14 mouse cellular contexts compared by ENCODE assay signal in the genomic region with DNA sequence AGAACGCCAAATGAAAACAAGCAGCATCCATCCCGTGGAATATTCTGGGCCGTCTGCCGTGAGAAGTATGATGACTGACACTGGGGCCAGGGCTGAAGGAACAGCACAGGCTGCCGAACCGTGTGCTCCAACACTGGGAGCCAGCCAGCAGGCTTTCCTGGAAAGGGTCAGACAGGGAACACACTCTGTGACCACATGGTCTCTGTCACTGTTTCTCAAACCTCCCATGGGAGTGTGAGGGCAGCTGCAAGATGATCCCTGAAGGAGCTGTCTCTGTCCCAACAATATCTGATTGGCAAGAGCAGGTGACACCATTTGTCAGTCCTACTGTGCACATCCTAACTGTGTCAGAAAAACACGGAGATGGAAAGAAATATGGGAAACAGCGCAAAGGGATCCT. TPM values are rescaled to one million over a fixed set of nuclear protein-coding genes. Genes with fewer than 3 reads are reported as not detected.
DNase-seq lines count a peak whose midpoint lies in the region; ATAC-seq lines count a peak whose summit lies in the region.
"Had no signal": no experiment of that assay in that cellular context is flagged by ENCODE, and none has a peak within 500 bp of the region (broad histone marks: within the 10 kb centered on the region; RNA-seq: fewer than 3 reads in every experiment).

No protein-coding gene starts in this region.

- 74% methylated on average over 8 of the region's 8 CpGs for WGBS in heart, embryonic 12.5 days
- WGBS in hindbrain, embryonic 10.5 days, result 84% methylated on average over 8 of the region's 8 CpGs

- H3K4me3 ChIP-seq in heart, embryonic 12.5 days, result no peak overlapping the region
- H3K4me3 ChIP-seq in hindbrain, embryonic 10.5 days, result no peak overlapping the region
- H3K4me3 ChIP-seq: embryonic facial prominence, embryonic 12.5 days; midbrain, embryonic 10.5 days; neural tube, embryonic 13.5 days had no signal

- H3K9ac ChIP-seq in heart, embryonic 12.5 days, result no peak overlapping the region
- H3K9ac ChIP-seq: embryonic facial prominence, embryonic 12.5 days; liver, embryonic 14.5 days; neural tube, embryonic 13.5 days had no signal

- H3K4me1 ChIP-seq in heart, embryonic 12.5 days (replicated peaks), result 0 out of 2 replicates have a peak, but pooled peaks cover 4% of the 10 kb centered on the region
- peaks cover 14% of the 10 kb centered on the region for H3K4me1 ChIP-seq in hindbrain, embryonic 10.5 days (replicated peaks)
- H3K4me1 ChIP-seq: embryonic facial prominence, embryonic 12.5 days had no signal

- intact Hi-C loops in heart, postnatal 10 days (cut with DNase I), result no loop called here

- no peak overlapping the region for H3K27ac ChIP-seq in heart, embryonic 12.5 days (ENCODE audit: poor library complexity, severe bottlenecking)
- H3K27ac ChIP-seq in hindbrain, embryonic 10.5 days, result no peak overlapping the region
- H3K27ac ChIP-seq: embryonic facial prominence, embryonic 12.5 days; liver, embryonic 14.5 days; midbrain, embryonic 10.5 days; neural tube, embryonic 13.5 days; stomach, postnatal 0 days had no signal

- H3K27me3 ChIP-seq in heart, embryonic 12.5 days (replicated peaks), result peaks cover 34% of the 10 kb centered on the region
- no peaks in the 10 kb centered on the region for H3K27me3 ChIP-seq in hindbrain, embryonic 10.5 days (ENCODE audit: insufficient read depth, poor library complexity, severe bottlenecking)
- H3K27me3 ChIP-seq: embryonic facial prominence, embryonic 12.5 days; neural tube, embryonic 13.5 days had no signal

- ATAC-seq in heart, embryonic 12.5 days (ENCODE audit: insufficient number of reproducible peaks, low FRiP score), result no peak

- no peaks in the 10 kb centered on the region for H3K9me3 ChIP-seq in heart, embryonic 12.5 days (replicated peaks)
- no peaks in the 10 kb centered on the region for H3K9me3 ChIP-seq in hindbrain, embryonic 10.5 days
- H3K9me3 ChIP-seq: embryonic facial prominence, embryonic 12.5 days; midbrain, embryonic 10.5 days; neural tube, embryonic 13.5 days had no signal

- peak; percentile 80 to 83 for DNase-seq in heart, adult 18-20 months
- peak; percentile 40 for DNase-seq in urinary bladder, postnatal 14 days (ENCODE audit: low spot score)
- DNase-seq in urinary bladder, postnatal 25 days (ENCODE audit: low spot score), result no peak
- DNase-seq in heart, postnatal 10 days, result peak; percentile 76
- DNase-seq in embryo, embryonic 11 days, result no peak
- no peak for DNase-seq in right cerebral cortex, adult 2 months (ENCODE audit: low spot score in 2 of 2)
- DNase-seq in hindbrain, embryonic 10.5 days (ENCODE audit: low spot score), result no peak
- DNase-seq: right cerebral cortex, postnatal 14 days had no signal

- H3K36me3 ChIP-seq in heart, embryonic 12.5 days, result no peaks in the 10 kb centered on the region
- no peaks in the 10 kb centered on the region for H3K36me3 ChIP-seq in hindbrain, embryonic 10.5 days
- H3K36me3 ChIP-seq: embryonic facial prominence, embryonic 12.5 days; midbrain, embryonic 10.5 days; neural tube, embryonic 13.5 days had no signal

- H3K4me2 ChIP-seq in heart, embryonic 12.5 days, result no peak overlapping the region
- H3K4me2 ChIP-seq: embryonic facial prominence, embryonic 12.5 days; neural tube, embryonic 13.5 days had no signal

RNA-seq across cellular contexts. Expression of a gene that starts 16.8 kb away (rescaled TPM):
- 1 to 10 TPM; 7.9 to 8.3 TPM for total RNA-seq in heart, adult 18-20 months (2021)
- polyA plus RNA-seq in heart, embryonic 12.5 days (2016; fragmentation: Nextera tagmentation; extraction: Ambion mirVana), result 0.19 and 0.32 TPM in 2 replicates
- total RNA-seq in heart, postnatal 10 days (2021), result 1 to 10 TPM; 6.1 to 6.4 TPM
- polyA plus RNA-seq in hindbrain, embryonic 10.5 days (2016; fragmentation: Nextera tagmentation; extraction: Ambion mirVana), result 0.09 and 0.15 TPM in 2 replicates

RNA-seq across cellular contexts. Expression of a gene that starts 39.6 kb away (rescaled TPM):
- total RNA-seq in heart, adult 18-20 months (2021), result 100 to 1,000 TPM in 1 of 2 experiments, 10 to 100 TPM in 1; 83.8 to 111 TPM
- polyA plus RNA-seq in heart, embryonic 12.5 days (2016; fragmentation: Nextera tagmentation; extraction: Ambion mirVana), result 203 and 206 TPM in 2 replicates
- 10 to 100 TPM; 84.5 to 86.0 TPM for total RNA-seq in heart, postnatal 10 days (2021)
- polyA plus RNA-seq in hindbrain, embryonic 10.5 days (2016; fragmentation: Nextera tagmentation; extraction: Ambion mirVana), result 230 and 235 TPM in 2 replicates

Comparison
In these comparisons a context has a peak if more than half of its experiments do, and no peak if none do; other contexts are left out.
1. DNase-seq: peak in heart, adult 18-20 months (2 of 2), urinary bladder, postnatal 14 days (single experiment) and heart, postnatal 10 days (2 of 2); none in urinary bladder, postnatal 25 days (single experiment), embryo, embryonic 11 days (single experiment), right cerebral cortex, adult 2 months (0 of 2) and hindbrain, embryonic 10.5 days (single experiment).